Mouse (Mus musculus) frontal cortex, postnatal 10 days (tissue): ENCODE data around the gene Slc22a18.

Source experiments
- DNase-seq, 2 experiments: peaks; one replicate each; pipeline ENCODE4 v3.0.0; 2022; ENCODE audit warnings: low spot score in 2 of 2, mixed read lengths in 1 of 2

Gene Slc22a18

DNA sequence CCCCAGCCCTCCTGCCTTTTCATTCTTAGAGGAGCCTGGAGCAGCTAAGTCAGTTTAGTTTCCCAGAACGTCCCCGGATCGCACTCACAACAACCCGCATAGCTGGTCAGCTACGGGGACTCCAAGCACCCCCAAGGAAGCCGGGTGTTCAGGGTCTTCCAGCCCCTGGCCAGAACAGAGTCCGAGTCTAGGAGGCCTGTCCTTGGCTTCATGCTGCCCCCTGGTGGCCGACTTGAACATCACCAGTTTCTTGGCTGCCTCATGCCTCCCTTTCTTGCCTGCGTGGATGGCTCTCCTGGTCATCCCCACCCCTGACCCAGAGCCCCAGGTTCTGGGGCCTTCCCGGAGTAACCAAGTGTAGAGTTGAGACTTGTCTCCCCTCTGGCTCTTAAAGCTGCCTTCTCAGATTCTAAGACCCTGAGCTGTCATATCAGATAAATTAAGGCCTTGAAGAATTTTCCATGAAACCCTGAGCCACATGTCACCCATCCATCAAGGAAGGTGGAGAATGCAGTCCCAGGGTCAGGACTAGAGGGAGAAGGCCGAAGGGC, 9.6 kb upstream of the Slc22a18 start:
- DNase-seq = peak in 1 of 2 experiments; percentile 72

DNA sequence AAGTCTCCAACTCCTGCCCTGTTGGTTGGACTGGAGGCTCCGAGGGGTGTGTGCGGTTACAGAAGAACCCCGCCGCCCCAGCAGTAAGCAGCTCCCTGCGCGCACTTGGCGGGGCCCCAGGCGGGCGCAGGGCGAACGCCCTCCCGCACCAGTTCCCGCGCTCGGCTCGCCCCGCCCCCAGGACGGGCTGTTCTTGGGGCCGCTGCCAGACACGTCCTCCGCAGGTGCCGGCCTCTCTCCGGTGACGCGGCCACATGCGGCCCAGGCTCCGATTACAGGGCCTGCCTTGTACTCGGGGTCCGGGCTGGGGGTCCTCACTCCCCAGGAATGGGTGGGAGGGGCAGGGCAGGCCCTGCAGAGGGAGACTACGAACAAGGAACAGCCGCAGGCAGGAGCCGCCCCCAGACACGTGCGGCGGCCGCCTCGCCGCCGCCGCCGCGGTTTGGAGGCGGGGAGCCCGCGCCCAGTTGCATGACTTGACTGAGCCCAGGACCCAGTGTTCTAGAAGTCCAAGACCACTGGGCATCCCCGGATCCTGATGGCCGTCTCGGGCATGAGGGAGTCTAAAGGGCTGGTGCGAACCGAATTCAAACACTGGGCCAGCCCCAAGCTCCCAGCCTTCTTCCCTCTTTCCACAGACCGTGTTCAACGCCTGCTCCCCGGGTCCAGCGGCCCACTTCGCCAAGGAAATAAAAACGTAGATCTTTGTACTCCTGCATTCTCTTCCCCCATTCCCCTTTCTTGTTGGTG, 8.6 kb upstream of the Slc22a18 start:
- peak in 1 of 2 experiments; percentile 34 for DNase-seq

DNA sequence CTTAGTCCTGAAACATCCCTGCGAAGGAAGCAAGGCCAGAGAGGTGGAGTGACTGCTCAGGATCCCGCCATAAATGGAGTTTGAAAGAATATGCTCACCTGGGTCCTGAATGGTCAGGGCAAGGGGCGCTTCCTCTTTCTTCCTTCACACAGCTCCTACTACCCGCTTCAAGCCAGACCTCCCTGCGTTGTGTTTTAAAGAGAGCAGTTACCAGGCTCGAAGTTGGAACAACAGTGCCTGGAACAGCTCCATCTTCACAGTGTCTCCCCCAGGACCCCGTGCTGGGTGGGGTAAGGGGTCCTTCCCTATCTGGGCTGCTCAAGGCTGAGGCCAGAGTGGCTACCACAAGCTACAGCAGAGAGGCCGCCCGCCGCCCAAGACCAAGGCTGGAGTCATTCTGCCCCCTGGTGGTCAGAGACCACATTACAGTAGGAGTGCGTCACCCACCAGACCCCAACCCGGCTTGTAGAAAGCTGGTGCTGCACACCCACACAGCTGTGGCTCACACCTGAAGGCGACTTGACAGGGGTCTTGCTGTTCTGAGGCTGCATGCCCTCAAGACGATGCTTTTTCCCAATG, 7.3 kb upstream of the Slc22a18 start:
- DNase-seq = peak; percentile 47 to 76

DNA sequence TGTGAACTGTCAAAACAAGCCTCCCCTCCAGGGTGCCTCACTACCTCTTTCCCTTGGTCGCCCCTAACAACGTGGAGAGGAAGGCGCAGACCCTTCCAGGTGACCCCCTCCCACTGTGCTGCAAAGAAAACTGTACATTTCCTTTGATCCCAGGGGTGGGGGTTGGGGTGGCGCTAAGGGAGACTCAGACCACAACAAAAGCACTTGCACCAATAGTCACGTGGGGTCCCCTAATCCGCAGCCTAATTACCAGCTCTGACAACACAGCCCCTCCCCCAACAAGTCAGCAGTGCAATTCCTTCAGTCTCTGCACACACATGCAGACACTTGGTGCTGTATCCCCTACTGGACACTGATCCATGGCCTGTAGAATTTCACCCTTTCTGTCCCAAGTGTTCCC, 5.8 kb upstream of the Slc22a18 start:
- DNase-seq = no peak

DNA sequence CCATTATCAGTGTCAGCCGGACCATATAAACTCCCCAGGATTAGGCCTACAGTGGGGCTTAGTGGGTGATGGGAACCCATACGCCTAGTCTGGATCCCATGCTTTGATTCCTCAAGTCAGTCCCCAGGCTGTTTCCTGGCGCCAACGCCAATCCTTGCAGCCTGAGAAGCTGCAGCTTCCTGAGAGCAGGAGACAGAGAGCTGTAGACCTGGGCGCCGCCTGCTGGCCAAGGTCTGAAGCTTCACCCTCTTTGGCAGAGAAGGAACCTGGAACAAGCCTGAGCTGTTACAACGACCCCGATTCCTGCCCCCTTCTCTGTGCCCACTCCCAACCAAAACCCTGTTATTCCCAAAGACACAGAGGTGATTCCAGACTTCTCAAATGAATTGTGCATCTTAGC, 3.6 kb upstream of the Slc22a18 start:
- DNase-seq = peak in 1 of 2 experiments; percentile 74

DNA sequence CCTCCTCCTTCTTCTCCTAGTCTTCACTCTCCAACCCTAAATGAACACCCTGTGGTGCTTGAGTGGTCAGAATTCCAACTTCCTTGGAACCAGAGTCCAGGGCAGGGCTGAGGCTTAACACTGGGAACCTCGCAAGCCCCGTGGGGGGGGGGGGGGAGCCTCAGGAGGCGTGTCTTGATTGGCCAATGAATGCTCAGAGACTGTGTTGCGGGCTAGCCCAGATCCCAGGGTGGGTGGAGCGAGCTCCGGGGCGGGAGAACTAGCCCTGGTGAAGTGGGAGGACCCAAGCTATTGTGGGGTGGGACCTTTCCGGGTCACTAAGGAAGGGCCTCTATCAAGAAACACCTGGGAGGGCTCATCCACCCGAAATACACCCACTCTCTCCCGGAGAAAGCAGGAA, 1.3 kb downstream of the Slc22a18 start:
- no peak for DNase-seq

DNA sequence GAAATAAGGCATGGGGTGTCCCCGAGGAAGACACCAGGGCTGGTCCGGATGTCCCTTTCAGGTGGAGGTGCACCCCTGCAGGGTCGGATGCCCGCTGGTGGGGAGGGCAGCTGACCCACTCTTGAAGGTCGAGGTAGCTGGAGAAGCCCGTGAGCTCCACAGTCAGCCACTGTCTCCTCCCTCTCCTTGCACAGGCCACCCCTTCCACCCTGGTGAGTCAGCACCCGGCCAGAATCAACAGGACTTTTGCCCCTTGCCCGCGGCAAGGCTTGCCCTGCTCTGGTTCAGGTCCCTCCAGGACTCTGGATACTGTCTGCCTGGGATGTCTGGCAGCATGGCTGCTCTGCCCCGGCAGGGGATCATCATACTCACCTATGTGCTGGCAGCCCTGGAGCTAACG, 2.3 kb downstream of the Slc22a18 start:
- DNase-seq = no peak

DNA sequence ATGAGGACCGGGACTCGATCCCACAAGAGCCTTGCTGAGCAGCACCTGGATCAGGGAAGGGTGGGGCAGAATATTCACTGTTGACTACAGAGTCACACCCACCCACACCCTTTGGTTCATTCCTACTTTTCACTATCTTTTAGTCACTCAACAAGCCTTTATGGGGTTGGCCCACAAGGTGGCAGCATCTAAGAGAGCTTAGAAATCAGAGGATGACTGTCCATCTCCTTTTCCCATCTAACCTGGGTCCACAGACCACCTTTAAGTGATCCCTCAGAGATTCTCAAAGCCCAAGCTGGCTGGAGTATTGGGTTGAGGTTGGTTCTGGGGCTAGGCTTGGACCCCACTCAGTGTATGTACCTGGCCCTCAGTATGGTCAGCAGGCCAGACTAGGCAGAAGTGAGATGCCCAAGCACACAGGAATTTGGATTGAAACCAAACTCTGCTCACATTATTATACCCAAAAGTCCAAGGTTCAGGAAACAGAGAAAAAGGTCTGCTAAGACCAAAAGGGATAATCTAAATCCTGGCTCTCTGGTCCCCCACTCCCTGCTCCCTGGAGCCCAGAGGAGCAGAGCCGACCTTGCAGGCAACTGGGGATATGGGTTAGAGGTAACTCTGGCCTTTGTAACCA, 3.3 kb downstream of the Slc22a18 start:
- DNase-seq = no peak

DNA sequence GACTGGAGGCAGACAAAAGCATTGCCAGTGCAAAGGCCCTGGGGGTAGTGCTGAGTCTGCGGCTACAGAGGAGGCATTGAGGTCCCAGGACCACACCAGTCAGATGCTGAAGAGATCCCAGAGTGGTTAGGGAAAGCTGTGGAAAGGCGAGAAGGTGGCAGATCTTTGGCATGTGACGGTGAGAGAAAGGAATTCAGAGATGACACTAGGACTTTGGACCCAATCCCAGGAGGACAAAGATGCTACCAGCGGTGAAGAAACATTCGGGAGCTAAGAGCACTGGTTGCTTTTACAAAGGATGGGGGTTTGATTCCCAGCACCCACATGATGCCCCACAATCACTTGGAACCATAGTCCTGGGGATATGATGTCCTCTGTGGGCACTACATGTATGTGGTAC, 4.3 kb downstream of the Slc22a18 start:
- no peak for DNase-seq

DNA sequence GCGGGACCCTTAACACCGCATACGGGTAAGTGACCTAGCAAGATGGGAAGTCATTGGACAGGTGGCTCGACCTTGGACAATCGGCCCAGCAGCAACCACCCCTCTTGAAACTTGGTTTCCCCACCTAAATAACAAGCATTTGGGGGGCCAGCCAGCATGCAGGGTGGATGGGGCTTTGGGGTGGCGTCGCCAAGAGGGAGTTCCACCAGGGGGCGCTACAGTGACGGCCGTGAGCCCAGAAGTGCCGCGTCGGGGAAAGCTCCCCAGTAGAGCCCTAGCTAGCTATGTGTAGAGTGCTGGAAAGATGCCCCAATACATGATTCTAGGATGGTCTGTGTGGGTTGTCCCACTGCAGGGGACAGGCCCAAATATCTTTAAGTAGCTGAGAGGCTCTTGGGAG, 7.0 kb downstream of the Slc22a18 start:
- peak in 1 of 2 experiments; percentile 29 for DNase-seq

DNA sequence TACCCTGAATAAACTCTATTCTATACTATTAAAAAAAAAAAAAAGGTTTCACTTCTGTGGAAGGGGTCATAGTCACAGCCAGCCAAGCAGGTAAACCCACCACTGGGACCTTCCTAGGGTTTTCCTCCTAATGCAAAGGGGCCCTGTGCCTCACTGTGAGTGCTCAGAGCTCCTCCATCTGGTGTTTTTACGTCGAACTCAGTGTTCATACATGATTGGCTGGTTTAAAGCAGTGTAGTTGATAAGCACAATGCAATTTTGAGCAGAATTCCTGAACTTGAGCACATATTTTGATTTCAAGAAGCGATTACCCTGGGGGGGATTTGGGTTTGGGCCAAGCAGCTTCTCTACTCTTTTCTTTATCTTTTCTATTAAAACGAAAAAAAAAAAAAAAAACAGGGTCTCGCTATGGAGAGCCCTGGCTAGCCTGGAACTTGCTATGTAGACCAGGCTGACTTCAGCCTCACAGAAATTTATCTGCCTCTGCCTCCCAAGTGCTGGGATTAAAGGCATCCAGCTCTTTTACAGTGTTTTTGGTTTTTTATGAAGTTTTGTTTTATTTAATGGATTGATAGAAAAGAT, 8.4 kb downstream of the Slc22a18 start:
- no peak for DNase-seq

DNA sequence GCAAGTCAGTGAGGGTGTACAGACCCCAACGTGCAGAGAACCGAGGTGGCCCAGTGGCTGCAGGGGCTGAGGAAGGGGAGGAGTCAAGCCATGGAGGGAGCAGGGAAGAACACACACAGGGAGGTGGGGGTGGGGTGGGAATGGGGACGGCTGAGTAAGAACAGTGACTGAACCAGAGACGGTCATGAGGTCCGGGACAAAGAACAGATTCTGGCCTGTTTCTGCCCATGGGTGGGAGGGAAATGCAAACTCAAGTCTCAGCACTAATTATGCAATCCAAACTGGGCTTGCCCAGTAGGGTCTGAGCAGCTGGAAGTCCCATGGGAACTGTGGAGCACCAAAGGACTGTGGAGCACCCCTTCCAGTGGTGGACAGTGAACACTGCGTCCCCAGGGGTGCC, 9.0 kb downstream of the Slc22a18 start:
- no peak for DNase-seq

DNA sequence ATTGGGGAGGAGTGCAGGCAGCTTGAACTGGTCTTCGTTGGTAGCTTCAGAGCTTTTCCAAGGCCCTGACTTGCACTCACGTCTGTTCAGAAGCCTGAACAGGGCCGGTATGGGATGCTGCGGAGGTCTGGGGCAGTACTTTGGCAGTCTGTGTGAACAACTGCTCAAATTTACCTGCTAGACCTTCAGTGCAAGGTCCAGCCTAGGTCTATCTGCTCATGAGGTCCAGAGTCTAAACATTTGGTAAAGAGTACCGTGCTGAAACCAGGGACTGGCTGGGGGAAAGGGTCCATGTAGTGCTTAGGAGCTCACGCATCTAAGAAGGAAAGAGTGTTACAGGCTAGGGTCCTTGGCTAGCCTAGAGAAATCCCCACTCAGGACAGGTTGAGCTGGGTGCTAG, 16.2 kb downstream of the Slc22a18 start:
- no peak for DNase-seq

DNA sequence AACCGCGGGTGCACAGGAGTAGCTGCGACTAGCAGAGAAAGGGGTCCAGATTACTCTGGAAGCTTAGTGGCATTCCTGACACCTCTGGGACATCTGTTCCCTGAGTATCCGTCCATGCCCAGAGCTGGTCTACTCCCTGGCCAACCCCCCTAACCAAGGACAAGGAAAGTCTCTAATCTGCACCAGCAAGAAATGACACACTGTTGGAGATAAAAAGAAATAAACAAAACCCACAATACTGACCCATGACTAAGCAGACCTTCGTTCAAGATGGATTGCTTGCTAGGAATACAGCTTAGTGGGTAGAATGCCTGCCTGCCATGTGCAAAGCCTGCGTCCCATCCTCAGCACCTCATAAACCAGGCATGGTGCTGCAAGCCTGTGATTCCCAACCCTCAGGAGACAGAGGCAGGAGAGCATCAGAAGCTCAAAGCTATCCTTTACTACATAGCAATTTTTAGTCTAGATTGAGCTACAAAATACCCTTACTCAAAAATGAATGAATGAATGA, 20.1 kb downstream of the Slc22a18 start:
- no peak for DNase-seq

DNA sequence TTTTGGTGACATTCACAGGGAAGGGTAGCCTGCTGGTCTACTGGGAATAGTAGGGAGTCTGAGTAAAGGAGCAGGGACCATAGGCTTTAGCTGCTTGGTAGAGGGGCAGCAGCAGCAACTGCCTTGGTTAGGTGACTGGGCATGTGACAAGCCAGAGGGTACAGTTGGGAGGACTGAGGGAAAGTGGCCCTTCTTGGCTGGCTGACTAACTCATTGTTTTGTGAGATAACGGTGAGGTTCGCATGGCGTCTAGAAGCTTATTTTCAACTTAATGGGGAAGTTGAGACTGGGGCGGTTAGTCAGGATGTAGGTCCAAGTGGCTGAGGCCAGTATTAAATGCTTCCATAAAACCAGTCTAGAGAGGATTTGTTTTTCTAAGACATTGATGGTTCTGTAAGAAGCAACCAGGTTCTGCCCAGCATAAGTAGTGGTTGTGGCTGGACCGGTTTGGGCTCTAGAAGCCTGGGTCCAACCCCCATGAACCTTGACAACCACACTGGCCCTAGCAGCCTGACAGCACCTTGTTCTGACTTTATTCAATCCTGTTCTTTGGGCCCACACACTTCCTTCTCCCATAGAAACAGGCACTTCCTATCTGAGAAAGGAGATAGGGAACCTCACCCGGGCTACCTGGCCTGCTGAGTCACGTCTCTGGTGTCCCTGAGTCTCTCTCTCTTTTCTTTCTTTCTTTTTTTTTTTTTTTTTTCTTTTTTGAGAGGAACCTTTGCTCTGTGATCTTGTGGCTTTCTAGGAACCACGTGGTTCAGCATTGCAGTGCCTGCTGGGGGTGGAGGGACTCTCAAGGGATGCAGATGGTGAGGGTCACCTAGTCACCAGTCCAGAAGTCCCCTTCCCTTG, 21.8 kb downstream of the Slc22a18 start:
- DNase-seq = no peak

DNA sequence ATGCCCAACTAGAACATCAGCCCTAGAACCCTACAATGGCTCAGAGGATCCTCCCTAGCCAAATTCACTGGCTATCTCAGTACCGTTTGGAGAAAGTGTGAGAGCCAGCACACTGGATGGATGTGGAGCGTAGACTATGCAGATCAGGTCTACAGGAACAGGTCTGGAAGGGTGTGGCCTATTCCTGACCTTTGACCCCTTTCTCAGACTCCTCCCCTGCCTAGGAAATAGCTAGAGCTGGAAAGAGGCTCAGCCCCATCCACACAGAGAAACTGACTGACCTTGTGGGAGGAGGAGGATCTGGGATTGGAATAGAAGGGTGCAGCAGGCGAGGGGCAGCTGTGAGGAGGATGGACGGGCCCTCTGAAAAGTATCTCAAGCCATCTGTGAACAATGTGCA, 25.0 kb downstream of the Slc22a18 start:
- no peak for DNase-seq

DNA sequence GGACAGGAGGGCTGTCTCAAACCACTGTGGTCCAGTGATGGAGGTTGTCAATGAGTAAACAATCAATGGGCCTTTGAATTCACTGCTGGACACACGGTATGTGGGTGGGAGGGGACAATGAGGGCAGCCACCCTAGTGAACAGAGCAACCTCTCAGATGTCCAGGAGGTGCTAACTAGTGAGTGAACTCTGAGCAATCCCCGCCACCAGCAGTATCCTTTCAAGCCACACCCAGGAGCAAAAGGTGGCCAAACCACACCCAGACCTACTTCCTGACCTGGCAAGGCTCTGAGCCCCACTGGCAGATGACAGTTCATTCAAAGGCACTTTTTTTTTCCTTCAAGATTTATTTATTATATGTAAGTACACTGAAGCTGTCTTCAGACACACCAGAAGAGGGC, 27.4 kb downstream of the Slc22a18 start:
- no peak for DNase-seq

DNA sequence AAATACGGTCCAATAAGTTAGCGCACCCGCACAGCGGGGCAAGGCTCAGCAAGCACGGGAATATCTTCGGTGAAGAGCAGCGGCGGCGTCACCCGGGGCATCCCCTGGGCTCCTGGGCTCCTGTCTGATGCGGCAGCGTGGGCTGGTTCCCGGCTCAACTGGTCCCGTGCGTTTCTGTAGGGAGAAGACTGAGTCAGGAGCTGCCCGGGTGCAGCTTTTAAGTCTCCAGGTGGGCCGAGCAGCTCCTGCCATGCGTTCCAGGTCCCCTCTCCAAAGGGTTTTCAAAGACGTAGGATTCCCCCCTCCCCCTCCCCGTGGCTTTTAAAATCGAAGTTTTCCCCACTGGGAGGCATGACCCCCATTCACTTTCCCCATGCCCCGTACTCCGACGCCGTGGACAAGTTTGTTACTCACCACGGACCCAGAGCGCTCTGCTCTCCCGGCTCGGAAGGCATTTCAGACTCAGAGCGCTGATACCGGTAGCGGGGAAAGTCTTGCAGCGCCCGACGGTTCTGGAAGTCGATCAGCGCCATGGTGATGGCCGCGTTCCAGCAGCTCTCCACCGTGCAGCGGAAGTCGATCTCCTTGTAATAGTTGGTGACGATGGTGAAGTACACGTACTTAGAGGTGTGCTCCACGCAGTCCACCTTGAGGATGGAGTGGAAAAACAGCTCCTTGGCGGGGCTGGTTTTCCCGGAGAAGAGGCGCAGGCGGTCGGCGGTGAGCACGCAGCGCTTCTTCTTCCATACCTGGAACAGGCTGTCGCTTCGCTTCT, 28.3 kb downstream of the Slc22a18 start:
- peak in 1 of 2 experiments; percentile 19 for DNase-seq

DNA sequence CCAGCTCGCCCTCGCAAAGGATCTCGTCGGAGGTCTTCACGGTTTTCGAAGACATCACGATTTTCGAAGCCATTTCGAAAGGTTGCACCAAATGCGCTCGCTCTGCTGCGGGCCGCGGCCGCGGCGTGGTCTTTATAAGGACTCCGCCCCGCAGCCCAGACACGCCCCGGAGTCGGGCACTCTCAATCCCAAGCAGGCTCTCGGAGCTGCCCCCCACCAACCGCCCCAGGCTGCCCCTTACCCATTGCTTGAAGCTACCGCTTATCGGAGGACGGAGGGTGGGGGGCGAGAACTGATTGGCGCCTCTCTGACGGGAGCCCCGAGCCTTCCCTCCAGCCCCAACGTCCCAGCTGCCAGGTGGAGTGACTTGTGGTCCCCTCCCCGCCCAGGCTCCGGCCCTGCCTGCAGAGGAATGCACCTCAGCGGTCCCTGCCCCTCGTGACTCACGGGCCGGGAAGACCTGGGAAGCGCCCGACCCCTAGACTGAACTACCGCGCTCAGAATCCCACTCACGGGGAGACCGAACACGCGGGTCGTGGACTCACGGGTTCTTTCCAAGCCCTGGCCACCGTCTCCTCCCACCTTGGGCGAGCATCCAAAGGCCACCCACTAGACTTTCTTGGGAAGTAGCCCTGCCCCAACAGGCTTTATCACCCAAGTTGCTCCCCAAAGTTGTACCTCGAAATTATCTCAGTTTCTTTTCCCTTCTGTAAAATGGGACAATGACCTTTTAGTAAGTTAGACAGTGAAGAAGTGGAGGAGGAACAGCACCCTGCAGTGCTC, 29.1 kb downstream of the Slc22a18 start, which contains the start of gene Phlda2:
TSS of gene Phlda2 (minus strand) at position 733 of the 783 bp plus-strand sequence.
- DNase-seq = no peak

DNA sequence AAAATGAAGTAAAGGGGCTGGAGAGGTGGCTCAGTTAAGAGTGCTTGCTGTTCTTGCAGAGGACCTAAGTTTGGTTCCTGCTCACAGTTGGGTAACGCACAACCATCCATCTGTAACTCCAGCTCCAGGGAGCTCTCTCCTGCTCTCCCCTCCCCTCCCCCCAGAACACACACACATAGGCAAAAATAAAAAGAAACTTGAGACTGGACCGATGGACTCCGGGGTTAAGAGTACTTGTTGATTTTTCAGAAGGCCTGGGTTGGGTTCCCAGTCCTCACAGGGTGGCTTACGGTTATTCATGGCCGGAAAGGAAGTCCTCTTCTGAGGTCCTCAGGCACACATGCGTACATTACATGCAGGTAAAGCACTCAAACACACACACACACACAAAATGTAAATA, 30.4 kb downstream of the Slc22a18 start:
- no peak for DNase-seq
